Mouse (Mus musculus) NIH3T3 (cell line): Measurements from ENCODE around the gene March6.

Experiments
- DNase-seq: peaks from one replicate; pipeline ENCODE4 v3.0.0-alpha.2; 2012; ENCODE audit warnings: low read depth

Gene March6

DNA sequence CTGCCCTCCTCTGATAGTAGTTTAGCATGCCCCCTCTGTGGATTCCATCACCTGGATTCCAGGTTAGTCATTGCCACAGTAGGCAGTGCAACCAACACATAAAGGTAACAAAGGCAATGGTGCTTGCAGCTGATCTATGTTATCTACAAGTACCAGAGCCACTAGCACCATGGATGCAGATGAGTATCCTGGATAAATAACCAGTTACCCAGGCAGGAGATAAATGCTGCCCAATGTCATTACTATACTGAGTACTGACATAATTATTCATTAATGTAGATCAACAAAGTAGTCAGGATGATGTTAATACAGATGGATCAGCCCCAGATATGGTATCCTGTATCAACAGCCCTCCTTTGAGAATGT, 19.5 kb downstream of the March6 start:
- no peak for DNase-seq

DNA sequence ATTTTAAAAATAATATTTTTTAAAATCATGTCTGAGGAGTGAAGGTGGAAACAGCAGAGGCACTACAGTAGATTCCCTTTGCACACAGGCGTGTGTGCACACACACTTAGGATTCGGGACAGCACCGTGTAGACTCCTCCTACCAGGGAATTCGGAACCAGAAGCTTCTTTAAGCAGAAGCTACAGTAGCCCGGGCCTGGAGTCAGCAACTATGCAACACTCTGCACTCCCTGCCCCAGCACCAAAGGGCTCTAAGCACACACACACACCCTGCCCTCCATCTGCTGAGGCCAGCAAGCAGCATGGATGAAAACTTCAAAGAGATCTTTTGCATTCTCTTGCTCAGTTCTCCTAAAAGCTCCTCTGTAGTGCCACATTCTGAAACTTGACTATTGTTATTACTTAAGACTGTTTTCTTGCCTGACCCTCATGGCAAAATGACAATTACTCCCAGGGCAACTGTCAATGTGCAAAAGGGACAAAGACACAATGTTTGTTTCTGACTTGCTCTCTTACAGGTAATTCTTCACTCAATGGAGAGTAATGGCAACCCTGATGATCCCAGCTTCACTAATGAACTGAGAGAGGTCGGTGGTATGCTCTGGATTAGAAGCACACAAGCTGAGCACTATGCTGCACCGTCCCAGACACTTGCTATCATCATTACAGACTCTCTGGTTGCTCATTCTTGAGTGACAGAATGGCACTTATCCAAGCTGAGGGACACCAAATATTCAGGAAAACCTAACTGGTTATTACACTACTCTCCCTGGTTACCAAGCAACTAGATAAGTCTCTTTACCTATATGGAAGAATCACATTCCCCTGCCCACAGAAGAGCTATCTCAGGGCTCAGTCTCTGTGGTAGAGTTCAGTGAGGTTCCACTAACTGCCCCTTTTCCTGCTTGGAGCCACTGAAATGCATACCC, 20.1 kb downstream of the March6 start:
- DNase-seq: no peak

DNA sequence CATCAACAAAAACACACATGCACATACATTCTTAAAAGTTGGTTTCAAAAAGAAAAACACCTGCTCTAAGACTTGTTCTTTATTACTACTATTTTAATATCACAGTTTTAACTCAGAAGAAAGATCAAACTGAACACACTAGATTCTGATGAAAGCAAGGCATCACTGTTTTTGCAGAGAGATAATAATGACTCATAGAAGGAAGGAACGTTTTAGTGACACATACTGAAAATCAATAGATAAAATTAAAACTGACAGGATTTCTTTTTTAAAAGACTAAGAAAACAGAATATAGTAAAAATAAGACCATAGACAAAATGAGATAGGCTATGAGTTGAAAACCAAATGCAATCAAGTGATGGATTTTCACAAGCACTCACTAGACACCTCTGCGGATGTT, 25.8 kb downstream of the March6 start:
- no peak for DNase-seq

DNA sequence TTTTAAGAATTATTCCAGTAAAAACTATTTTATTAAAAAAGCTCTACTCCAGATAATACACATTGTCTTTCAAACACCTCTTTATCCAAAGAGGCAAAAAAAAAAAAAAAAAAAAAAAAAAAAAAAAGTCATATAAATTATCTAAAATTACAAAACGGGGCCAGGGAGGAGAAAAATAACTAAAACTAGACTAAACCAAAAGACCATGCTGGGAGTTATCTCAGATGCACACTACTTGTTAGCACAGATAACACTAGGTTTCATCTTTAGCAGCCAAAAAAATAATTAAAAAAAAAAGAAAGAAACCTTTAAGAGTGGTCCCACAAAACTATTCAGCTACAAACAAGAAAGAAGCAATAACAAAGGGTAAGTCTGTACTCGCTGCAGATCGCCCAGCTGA, 27.4 kb downstream of the March6 start:
- no peak for DNase-seq

DNA sequence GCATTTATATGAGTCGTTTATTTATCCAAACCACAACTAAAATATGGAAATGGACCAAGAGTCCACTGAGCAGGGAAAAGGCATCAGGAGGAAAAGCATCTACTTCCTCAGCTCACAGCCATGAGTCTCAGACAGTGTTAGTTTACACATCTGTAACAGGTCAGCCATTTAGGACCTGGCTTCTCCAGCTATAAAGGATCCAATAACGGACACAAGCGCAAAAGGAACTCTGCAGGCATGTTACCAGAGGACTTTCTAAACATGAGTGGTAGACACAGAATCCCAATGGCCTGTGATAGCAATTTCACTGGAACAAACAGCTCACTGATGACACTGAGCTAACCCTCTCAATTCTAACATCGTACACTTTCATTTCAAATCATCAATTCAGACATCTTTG, 27.9 kb downstream of the March6 start:
- DNase-seq: peak; percentile 17

DNA sequence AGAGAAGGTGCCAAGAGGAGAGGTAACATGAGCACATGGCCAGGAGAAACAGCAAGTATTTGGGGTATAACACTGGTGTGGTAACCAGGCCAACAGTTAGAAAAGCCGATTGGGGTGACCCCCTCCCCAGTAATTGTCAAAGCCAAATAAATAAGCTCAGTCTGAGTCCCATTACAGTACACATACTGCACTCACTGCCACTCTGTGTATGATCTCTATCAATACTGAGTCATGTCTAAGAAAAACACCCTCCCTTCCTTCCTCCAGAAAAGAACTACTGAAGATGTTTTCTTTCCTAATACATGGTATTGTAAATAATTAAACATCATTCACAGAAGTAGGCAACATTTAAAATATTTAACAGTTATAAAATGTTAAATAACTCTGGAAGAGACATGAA, 28.5 kb downstream of the March6 start:
- DNase-seq: no peak

DNA sequence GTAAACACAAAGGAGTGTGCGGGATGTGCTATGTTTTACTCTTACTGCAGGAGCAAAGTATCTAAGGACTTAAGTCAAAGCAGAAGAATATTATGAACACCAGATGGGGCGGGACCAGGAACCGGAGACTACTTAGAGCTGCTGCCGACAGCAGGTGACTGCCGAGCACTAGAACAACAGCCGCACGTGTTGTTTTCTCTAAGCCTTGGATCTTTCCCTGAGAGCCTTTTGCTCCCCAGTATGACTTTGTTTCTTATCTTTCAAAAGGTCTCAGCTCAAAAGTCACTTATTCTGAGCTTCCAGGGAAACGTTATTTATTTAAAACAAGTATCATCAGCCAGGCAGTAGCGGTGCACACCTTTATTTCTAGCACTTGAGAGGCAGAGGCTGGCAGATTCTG, 36.0 kb downstream of the March6 start:
- no peak for DNase-seq

DNA sequence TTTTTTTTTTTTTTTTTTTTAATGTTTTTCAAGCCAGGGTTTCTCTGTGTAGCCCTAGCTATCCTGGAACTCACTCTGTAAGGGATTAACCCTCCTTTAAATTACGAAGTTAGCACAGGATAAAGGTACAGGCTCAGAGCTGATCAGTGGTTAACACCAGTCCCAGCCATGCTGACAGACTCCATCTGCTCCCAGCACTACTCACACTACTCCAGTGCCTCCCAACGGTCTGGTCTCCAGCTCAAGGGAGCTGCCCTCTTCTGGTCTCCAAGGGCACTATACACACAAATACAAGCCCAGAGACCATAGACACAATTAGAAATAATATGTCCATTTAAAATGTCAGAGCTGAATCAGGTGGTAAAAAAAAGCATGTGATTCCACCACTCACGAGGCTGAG, 36.5 kb downstream of the March6 start:
- DNase-seq: no peak

DNA sequence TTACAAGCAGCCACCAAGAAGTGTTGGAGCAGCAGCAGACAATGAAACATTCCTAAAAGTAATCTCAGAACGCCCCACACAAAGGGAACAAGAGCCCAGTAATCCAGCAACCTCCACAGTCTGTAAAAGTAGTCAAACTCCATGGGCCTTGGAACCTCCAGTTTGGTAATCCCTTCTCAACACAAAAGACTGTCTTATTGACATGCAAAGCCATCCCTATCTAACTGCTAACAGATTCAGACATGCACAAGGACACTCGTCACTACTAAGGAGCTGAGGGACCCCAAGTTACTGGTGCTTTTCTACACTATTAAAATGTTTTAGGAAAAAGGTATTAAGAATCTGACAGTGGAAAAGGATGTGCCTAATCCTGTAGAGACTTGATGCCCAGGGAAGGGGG, 43.4 kb downstream of the March6 start:
- no peak for DNase-seq

DNA sequence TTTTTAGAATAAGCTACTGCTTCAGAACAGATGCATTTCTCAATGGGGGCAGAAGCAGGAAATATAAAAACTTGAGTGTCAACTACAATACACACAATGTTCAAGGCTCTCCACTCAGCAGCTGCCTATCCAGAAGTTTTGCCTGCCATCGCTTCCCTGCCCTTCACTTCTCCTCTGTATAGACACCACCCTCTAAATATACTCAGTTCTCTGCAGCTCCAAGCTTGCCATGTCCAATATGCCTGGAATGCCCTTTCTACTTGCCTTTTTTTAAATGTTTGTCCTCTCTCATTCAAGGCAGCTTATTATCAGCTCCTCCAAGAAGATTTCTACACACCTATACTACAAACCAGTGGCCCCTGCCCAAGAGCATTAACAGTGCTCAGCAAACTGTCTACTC, 54.2 kb downstream of the March6 start:
- no peak for DNase-seq

DNA sequence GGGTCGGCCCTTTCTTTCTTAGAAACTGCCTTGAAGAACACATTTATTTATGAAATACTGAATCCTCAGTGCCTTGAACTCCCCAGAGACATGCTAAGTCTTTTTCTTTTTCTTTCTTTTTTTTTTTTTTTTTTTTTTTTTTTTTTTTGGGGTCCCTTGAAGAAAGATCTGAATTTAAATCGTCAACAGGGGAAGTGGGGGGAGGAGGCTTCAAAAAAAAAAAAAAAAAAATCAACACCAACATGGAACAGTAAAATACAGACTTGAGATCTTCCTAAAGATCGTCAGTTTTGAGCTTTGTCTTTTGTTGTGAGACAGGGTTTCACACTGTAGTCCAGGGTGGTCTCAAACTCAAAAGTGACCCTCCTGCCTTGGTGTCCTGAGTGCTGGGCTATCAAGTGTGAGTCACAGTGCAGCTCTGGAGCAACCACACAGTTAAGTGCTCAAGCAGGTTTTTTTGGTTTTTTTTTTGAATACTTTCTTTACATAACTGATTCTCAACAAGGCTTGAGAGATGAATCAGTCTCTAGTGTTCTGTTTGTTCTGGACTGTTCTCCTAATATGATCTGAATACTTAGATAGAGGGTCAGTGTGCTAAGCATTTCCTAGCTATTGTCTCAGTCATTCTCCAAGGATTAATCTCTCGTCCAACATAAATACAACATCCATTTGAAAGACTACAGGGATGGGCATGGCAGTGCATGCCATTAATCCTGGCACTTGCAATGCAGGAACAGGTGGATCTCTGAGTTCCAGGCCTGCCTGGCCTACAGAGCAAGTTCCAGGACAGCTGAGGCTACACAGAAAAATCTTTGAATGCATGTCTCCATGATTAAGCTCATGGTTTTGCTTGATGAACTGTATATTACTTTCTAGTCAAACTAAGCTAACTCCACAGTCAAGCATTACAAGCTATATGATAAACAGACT, 57.9 kb downstream of the March6 start:
- peak; percentile 31 for DNase-seq

DNA sequence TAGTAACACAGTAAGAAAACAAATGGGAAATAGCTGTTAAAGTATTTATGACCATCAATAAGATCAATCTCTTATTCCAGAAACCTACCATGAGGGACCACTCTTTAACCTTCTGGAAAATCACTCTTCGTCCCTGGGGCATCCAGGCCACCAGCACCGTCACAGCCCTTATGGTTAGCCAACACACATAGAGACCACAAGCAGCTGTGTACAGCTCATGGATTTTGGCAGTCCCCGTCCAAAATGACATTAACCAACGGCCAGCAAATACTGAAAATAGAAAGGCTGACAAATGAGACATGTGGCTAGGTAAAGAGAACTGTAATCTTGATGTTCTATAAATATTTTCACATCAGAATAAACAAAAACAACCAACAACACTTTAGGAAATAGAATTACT, 59.3 kb downstream of the March6 start:
- no peak for DNase-seq

DNA sequence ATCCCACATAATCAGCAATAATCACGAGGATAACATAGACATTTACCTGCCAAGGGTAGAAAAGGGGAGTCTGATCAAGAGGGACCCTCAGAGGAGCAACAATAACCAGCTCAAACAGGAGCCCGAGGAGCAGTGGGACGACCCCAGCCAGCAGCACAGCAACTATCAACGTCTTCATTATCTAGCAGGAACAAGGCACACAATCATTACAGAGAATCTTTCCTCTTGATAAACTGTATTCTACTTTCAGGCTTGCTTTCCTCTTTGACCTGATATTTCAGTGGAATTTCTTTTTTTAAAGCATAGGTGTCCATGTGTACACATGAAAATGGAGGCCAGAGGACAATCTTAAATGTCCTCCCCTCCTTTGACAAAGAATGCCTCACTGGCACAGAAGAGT, 61.4 kb downstream of the March6 start:
- no peak for DNase-seq

DNA sequence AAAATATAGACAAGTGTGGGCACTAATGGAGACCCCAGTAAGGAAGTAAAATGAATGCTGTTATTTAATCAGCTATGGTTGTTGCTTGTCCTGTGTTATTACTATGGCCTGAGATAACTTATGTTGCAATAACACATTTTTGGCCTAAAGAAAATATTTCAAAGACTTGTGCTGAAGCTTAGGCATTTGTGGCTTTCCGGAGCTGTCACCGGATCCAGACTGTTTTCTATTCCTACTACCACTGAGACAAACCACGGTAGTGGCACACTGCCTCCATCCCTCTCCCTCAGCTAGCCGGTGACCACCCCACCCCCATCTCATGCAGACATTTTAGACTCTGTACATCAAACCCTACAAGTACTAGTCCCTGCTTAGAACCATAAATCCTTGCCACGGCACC, 62.0 kb downstream of the March6 start:
- DNase-seq: no peak

DNA sequence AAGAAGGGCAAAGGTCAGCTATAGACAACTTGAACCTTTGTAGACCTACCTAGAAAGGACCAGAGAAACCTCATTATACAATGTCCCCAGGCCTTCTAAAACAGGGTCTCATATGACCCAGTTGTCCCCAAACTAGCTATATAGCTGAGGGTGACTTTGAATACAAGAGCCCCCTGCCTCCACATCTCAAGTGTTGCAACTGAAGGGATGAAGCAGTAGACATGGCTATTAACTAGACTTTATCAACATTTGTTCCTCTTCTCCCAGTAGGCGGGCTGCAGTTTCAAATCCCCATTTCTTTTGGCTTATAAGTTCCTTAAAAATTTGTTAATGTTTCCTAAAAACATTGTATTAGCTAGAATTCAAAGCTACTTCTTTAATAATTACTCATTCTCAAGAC, 64.1 kb downstream of the March6 start:
- DNase-seq: no peak

DNA sequence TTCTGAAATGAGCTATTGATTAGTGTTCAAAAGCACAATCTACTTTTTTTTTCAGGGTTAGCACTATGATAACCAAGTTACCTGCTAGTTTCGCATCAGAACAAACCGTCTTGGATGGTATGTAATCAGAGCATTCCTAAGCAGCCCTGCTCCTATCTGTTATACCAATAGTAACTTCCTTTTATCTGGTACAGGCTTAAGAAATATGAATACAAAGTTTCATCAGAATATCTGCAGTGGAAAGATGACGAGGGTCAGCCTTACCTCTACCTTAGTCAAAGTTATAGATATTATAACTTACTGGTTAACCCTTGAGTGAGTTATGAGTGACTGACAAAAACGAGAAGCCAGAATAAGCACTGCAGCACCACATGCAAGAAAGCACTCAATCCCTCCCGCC, 64.6 kb downstream of the March6 start:
- no peak for DNase-seq

DNA sequence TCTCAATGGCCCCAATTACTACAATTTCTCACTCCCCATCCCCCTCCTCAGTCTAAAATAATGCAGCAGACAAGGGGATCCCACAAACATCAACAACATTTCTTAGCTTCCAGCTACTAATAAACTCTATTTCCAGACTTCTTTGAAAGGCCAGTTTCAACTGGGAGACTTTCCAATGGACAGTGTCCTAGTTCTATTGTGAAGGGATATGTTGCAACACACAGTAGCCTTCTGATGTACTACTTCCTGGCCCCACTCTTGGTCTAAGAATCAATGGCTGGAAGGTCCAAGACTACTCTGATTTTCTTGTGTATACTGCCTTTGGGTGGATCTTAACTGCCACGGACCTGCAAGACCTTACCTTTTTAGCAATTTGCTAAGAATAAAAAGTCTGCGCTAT, 65.0 kb downstream of the March6 start:
- DNase-seq: no peak

DNA sequence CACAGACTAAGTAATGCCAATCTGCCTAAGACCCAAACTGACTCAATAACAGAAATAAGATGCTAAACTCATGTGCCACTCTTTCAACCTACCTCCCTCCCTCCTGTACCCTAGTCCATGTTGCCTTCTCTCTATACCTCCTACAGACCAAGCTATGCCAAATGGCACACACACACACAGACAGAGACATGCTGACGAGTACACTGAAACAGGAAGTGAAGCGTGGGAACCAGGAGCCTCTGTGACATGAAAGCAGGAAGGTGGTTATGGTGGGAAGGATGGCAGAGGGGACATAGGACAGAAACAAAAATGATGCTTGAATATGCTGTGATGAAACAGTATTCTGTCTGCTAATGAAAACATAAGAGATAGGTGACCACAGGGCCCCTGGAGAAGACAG, 70.3 kb downstream of the March6 start:
- DNase-seq: no peak

DNA sequence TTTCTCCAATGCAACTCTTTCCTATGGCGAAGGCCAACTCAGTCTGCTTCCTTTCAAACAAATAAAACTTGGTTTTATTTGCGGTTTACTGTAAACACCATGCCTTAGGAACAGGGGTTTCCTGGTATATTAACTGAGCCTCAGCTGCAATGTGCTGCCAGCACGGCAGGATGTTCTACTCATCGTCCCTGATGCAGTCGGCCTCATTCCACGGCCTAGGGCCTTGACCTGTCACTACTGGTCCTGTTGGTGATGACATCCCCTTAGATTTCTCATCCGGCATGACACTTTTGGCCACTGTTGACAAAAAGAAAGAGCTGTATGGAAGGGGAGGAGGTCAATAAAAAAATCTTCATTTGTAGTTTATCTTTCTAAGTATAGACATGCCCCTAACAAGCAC, 72.8 kb downstream of the March6 start:
- no peak for DNase-seq

DNA sequence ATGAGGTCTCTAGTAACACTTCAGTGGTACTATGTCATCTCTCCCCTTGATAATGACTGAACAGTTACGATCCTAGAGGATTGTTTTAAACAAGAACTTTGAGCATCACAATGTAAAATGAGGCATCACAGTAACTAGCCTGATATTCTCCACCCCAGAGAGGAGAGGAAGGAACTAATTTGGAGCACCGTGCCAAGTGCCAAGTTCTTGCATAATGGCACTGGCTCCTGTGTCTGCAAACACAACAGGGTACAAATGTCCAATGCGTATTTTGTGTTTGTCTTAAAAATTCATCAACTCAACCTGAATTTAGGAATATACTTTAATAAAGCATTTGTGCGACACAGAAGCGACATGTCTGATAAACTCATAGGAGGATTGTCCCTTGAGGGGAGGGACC, 74.5 kb downstream of the March6 start:
- DNase-seq: no peak

DNA sequence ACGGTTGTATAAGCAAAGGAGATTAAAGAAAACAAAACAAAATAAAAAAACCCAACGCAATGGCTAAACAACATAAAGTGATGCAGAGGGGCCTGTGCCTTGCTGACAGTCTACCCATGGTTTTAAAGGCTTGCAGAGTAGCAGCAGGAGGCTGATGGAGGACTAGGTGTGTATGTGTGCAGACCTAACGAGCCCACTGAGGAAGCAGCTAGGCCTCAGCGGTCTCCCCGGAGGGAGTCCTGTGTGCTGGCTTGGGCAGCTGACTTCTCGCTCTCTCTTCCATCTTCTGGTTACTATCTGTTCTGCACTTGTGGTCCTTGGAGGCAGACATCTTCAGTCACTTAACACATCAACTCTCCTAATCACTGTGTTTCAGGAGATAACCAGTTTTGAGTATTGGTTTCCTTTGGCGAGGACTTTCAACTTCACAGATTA, 76.0 kb downstream of the March6 start:
- no peak for DNase-seq

DNA sequence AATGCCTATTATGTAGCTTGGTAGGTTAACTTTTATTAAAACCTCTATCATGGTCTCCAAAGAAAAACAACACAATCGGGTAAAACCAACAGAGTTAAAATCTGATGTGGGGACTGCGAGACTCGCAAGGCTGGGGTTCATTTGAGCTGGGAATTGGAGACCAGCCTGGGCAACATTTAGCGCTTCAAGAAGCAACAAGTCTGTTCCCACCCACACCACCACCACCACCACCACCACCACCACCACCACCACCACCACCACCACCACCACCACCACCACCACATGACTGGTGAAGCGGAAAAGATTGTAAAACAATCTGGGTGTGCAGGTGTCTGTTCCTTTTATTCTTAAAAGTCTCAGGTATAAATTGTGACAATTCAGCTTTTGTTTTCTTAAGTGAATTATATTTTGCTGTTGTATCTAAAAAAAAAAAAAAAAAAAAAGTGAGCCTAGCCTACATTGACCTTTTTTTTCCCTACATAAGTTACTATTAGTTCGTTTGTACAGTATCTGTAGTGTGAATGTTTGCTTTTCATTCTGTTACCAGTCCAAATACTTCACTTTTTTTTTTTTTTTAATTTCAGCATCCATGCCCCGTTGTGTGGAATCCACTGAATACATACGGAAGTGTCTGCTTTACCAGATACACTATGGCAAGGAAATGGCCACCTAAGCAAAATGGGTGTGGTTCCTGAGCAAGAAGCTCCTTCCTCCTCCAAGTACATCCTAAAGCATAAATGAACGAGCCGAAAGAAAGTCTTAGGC, 76.6 kb downstream of the March6 start:
- DNase-seq: peak; percentile 15
